Mouse (Mus musculus): Measurements from ENCODE around the gene Helb.

DNA sequence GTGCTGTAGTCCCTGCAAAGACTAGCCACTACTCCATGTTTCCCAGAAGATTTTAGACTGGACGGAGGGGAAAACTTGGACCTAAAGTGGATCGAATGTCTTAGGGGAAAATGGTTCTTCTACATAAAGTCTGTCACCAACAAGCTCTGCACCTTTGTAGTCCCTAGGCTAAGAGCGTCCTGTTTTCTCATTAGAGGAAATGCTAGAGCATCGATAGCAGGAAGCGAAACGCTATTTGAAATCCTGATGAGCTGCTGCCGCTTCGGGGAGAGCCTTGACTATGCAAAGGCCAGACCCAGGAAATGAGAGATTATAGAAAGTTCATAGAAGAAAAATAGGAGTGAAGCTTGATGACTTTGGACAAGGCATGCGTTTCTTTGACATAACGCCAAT lies 12.7 kb upstream of the Helb start:
- TF ChIP-seq EP300 (IDR thresholded peaks at IDR 0.05; ENCODE audit: low read depth) (no peak), CTCF (IDR thresholded peaks at IDR 0.05; ENCODE audit: low read depth) (no peak)
